Mouse (Mus musculus) macrophage (primary cell): ENCODE data around the gene Drosha. TPM values are rescaled to one million over a fixed set of nuclear protein-coding genes. Genes with fewer than 3 reads are reported as not detected.

ENCODE experiments used
- H3K27ac ChIP-seq: fragments of 350-480 bp; formaldehyde crosslinking; 2 replicates; pipeline ENCODE4 v1.9.0; 2021
- H3K36me3 ChIP-seq: fragments of 350-480 bp; formaldehyde crosslinking; 2 replicates; pipeline ENCODE4 v1.9.0; 2021; ENCODE audit errors: inconsistent target
- H3K4me3 ChIP-seq: fragments of 350-480 bp; formaldehyde crosslinking; 2 replicates; pipeline ENCODE4 v1.9.0; 2021; ENCODE audit errors: inconsistent target
- H3K79me2 ChIP-seq: fragments of 350-480 bp; formaldehyde crosslinking; 2 replicates; pipeline ENCODE4 v1.9.0; 2021; ENCODE audit errors: inconsistent target
- WGBS: methylation state at CpG from one replicate; pipeline ENCODE4 v1.1.7; 2026; ENCODE audit warnings: inconsistent platforms; ENCODE audit not compliant: missing documents; 5-methylcytosine and 5-hydroxymethylcytosine counted together
- polyA plus RNA-seq: library from polyadenylated mRNA; stranded (reverse); fragments of 250-400 nt; gene quantifications from 3 replicates; pipeline ENCODE4 v1.2.4, GENCODE M21; 2018; ENCODE audit warnings: inconsistent platforms

The Drosha gene
- polyA plus RNA-seq, 1 experiment from 2014 or later, result 25.8 TPM

DNA sequence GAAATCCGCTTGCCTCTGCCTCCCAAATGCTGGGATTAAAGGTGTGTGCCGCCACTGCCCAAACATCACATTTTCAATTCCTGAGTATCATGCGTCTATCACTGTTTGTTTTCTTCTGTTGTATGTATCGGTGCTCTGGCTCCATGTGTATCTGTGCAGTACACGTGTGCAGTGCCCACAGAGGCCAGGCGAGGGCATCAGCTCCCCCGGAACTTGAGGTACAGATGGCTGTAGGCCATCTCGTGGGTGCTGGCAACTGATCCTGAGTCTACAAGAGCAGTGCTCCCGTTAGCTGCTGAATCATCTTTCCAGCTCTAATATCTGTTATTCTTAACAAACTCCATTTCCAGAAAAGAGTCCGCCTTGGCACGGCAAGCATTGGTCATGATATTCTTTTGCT, 12.0 kb upstream of the Drosha start:
- Histone ChIP-seq H3K27ac (no peak overlapping the region), H3K79me2 (no peaks in the 10 kb centered on the region), H3K4me3 (no peak overlapping the region), H3K36me3 (peaks cover 93% of the 10 kb centered on the region)
- 98% methylated on average over 11 of the region's 11 CpGs for WGBS

- peaks cover 82% of the 10 kb centered on the region for H3K36me3 ChIP-seq
- H3K27ac ChIP-seq, result no peak overlapping the region
These were observed 7.0 kb upstream of the Drosha start for GRCm38 (mm10) chr15:12817592-12817991.

DNA sequence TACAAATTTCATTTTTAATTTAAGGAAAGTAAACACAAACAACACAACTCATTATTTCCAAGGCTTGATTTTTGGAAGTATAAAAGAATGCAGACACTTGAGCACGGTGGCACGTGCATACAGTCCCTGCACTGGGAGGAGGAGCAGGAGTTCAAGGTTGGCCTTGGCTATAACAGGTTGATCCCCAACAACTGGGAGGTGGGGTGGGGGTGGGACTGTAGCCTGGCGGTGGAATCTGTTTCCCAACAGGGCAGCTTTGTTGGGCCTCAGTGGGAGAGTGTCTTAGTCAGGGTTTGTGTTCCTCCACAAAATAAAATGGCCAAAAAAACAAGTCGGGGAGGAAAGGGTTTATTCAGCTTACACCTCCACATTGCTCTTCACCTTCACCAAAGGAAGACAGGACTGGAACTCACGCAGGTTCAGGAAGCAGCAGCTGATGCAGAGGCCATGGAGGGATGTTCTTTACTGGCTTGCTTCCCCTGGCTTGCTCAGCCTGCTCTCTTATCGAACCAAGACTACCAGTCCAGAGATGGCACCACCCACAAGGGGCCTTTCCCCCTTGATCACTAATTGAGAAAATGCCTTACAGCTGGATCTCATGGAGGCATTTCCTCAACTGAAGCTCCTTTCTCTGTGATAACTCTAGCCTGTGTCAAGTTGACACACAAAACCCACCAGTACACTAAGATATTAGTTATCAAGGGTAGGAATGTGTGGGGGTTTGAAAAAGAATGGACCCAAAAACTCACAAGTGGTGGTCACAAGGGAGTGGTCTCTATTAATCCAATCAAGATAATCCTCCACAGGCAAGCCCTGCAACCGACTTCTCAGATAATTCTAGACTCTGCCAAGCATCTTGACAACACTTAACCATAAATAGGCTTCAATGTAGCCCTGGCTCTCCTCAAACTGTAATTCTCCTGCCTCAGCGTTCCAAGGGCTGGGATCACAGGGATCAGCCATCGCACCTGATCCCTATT, 1.9 kb upstream of the Drosha start:
- Histone ChIP-seq H3K79me2 (peaks cover 25% of the 10 kb centered on the region; the same call in 1 of the 2 replicates), H3K4me3 (no peak overlapping the region), H3K27ac (no peak overlapping the region), H3K36me3 (peaks cover 38% of the 10 kb centered on the region)
- 94% methylated on average over 9 of the region's 9 CpGs for WGBS

More at GRCm38 (mm10) chr15:12817592-12817991, 7.0 kb upstream of the Drosha start:
- H3K4me3 ChIP-seq, result no peak overlapping the region
- H3K79me2 ChIP-seq, result no peaks in the 10 kb centered on the region
- 98% methylated on average over 8 of the region's 8 CpGs for WGBS

- Histone ChIP-seq H3K4me3 (peak overlapping the region; percentile 80), H3K27ac (no peak overlapping the region), H3K79me2 (peaks cover 25% of the 10 kb centered on the region; the same call in 1 of the 2 replicates), H3K36me3 (peaks cover 35% of the 10 kb centered on the region; the same call in 1 of the 2 replicates)
- 96% methylated on average over 2 of the region's 2 CpGs for WGBS
These were observed 1.0 kb upstream of the Drosha start for GRCm38 (mm10) chr15:12823455-12824119.

GRCm38 (mm10) chr15:12824965-12825364, 350 bp downstream of the Drosha start:
- WGBS, result 1% methylated on average over 31 of the region's 31 CpGs
- Histone ChIP-seq H3K36me3 (peaks cover 34% of the 10 kb centered on the region; the same call in 1 of the 2 replicates), H3K79me2 (peaks cover 25% of the 10 kb centered on the region; the same call in 1 of the 2 replicates), H3K27ac (no peak overlapping the region), H3K4me3 (peak overlapping the region; percentile 80)

- WGBS, result 64% methylated on average over 12 of the region's 12 CpGs
- Histone ChIP-seq H3K4me3 (peak overlapping the region; percentile 80), H3K36me3 (peaks cover 32% of the 10 kb centered on the region; the same call in 1 of the 2 replicates), H3K79me2 (peaks cover 25% of the 10 kb centered on the region; the same call in 1 of the 2 replicates), H3K27ac (no peak overlapping the region)
These were observed 793 bp downstream of the Drosha start for GRCm38 (mm10) chr15:12825408-12825807.

DNA sequence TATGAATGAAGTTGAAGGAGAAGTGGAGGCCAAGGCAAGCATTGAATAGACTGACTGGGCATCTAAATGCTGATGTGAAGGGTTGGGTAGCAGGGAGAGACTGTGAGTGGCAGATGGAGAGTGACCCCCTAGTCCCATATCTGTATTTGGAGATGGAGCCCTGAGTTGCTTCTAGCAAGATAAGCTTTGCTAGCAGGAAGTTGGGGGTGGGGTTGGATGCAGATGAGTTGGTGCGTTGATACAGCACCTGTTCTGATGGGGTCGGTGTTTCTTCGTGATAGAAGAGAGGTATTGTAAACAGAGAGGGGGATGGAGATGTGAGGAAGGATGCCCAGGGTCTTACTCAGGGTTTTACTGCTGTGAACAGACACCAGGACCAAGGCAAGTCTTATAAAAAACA, 5.3 kb downstream of the Drosha start:
- H3K27ac ChIP-seq, result no peak overlapping the region
- peaks cover 13% of the 10 kb centered on the region; the same call in 1 of the 2 replicates for H3K79me2 ChIP-seq
- 97% methylated on average over 3 of the region's 3 CpGs for WGBS
- no peak overlapping the region for H3K4me3 ChIP-seq
- peaks cover 43% of the 10 kb centered on the region for H3K36me3 ChIP-seq

DNA sequence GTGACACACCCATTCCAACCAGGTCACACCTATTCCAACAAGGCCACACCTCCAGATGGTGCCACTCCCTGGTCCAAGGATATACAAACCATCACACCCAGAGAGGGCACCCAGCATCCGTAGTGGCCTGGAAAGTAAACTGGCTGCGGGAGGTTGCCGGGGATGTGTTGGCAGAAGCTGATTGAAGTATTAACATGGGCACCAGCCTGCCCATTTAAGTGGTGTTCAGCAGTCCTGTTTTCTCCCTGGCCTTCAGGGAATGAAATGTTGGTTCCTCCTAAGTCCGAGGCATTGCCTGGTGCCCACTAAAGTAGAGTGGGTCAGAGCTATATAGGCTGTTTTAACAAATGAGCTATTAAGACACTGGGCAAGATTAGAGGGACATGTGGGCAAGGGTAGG, 8.0 kb downstream of the Drosha start:
- Histone ChIP-seq H3K36me3 (peaks cover 50% of the 10 kb centered on the region), H3K79me2 (no peaks in the 10 kb centered on the region), H3K4me3 (no peak overlapping the region), H3K27ac (no peak overlapping the region)
- 92% methylated on average over 4 of the region's 4 CpGs for WGBS

DNA sequence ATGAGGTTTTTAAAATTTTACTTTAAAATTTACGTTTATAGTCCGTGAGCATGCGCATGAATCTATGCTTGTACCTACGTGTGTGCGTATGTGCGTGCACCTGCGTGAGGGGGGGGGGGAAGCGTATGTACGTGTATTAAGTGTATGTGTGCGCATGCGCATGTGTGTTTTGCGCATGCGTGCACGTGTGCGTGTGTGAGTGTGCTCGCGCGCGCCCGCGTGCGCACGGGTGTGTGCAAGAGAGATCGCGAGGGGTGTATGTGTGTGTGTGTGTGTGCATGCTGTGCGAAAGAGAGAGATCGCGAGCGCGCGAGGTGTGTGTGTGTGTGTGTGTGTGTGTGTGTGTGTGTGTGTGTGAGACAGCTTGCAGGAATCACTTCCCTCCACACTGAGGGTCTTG, 8.8 kb downstream of the Drosha start:
- Histone ChIP-seq H3K79me2 (no peaks in the 10 kb centered on the region), H3K36me3 (peaks cover 48% of the 10 kb centered on the region), H3K4me3 (no peak overlapping the region), H3K27ac (no peak overlapping the region)
- WGBS, result 97% methylated on average over 26 of the region's 31 CpGs

- Histone ChIP-seq H3K79me2 (no peaks in the 10 kb centered on the region), H3K27ac (no peak overlapping the region), H3K36me3 (peaks cover 40% of the 10 kb centered on the region), H3K4me3 (no peak overlapping the region)
- 96% methylated on average over 21 of the region's 24 CpGs for WGBS
These were observed 9.6 kb downstream of the Drosha start for GRCm38 (mm10) chr15:12834231-12834630.

DNA sequence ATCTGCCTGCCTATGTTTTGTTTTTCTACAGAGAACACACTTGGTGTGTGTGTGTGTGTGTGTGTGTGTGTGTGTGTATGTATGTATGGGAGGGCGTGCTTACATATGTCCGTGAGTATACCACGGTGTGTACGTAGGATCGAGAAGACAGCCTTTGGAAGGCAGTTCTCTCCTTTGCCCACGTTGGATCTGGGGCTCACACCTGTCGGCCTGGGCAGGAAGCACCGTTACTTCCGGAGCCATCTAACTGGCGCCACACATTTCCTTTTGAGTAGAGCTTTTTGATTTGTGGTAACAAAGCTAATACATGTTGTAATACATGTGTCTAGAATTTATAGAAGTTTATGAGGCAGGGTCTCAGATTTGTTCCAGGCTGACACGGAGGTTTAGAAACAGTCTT, 16.1 kb downstream of the Drosha start:
- H3K27ac ChIP-seq, result no peak overlapping the region
- H3K4me3 ChIP-seq, result no peak overlapping the region
- H3K36me3 ChIP-seq, result peaks cover 47% of the 10 kb centered on the region; the same call in 1 of the 2 replicates
- WGBS, result 52% methylated on average over 11 of the region's 11 CpGs
- no peaks in the 10 kb centered on the region for H3K79me2 ChIP-seq

- 72% methylated on average over 7 of the region's 7 CpGs for WGBS
- Histone ChIP-seq H3K27ac (no peak overlapping the region), H3K36me3 (peaks cover 54% of the 10 kb centered on the region), H3K4me3 (no peak overlapping the region), H3K79me2 (no peaks in the 10 kb centered on the region)
These were observed 18.2 kb downstream of the Drosha start for GRCm38 (mm10) chr15:12842833-12843232.

DNA sequence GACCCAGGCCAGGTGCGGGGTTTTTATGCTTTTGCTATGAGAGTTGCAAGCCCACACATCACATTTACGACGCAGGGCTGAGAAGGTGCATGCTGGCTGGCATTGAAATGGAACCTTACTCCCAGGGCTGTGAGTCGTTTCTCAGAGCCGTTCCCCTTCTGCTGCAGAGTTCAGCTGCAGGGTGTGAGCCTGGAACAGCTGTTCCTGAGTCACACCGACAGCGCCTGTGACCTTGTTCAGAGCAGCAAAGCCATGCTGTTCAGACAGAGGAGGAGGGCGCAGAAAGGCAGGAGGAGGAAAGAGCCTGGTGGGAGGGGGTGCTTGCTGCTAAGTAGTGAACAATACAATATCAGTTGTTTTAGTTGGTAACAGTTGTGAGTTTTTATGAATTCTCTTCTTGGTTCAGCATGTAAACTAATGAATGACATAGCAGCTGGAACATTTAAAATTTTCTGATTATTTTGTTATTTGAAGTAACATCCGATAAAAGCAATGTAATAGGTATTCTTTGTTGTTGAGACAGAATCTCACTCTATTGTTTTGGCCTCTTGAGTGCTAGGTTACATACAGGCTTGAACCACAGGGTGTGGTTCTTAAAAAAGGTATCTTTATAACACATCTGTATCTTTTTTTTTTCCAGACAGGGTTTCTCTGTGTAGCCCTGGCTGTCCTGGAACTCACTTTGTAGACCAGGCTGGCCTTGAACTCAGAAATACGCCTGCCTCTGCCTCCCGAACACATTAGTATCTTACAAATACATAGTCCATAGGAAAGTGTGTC, 23.8 kb downstream of the Drosha start:
- no peaks in the 10 kb centered on the region for H3K79me2 ChIP-seq
- H3K4me3 ChIP-seq, result no peak overlapping the region
- H3K27ac ChIP-seq, result no peak overlapping the region
- WGBS, result 91% methylated on average over 11 of the region's 11 CpGs
- H3K36me3 ChIP-seq, result peaks cover 75% of the 10 kb centered on the region

- Histone ChIP-seq H3K27ac (no peak overlapping the region), H3K4me3 (no peak overlapping the region), H3K79me2 (no peaks in the 10 kb centered on the region), H3K36me3 (peaks cover 76% of the 10 kb centered on the region)
- WGBS, result 76% methylated on average over 4 of the region's 4 CpGs
These were observed 24.8 kb downstream of the Drosha start for GRCm38 (mm10) chr15:12849373-12849772.
